Mouse (Mus musculus): ENCODE measurements around the gene Ttc16. TPM values are rescaled to one million over a fixed set of nuclear protein-coding genes. Genes with fewer than 3 reads are reported as not detected.

Ttc16 gene
- polyA plus RNA-seq, 1 experiment from 2014 or later, result 0.22 TPM

DNA sequence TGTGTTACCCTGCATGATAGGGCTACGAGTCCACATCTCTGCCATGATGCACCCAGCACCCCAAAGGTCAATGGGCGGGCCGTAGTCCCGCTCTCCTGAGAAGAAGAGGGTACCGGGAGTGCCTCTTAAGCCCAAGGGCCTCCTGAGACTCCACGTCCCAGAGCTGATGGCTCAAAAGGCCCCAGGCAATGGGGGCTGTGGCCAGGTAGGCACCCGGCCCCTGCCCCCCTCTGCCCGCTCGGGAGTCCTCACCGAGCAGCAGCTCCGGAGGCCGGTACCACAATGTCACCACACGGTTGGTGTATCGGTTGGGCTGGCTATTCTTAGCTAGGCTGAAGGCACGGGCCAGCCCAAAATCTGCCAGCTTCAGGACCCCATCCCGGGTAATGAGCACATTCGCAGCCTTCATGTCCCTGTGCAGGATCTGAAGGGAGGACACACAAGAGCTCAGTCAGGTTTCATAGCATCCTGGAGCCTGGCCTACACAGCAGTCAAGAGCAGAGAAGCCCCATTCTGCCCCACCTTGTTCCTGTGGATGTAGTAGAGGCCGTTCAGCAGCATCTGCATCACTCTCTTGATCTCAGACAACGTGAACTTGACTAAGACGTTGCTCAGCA is 65.8 kb downstream of the Ttc16 start:
- peaks cover 71% of the 10 kb centered on the region for H3K36me3 ChIP-seq (ENCODE audit: control insufficient read depth, insufficient read depth, low read length)
- H3K27ac ChIP-seq (replicated peaks in 1 of 2; ENCODE audit: control insufficient read depth in 1 of 2, insufficient read depth in 1 of 2, low read depth in 2 of 2, low read length in 2 of 2), result no peak overlapping the region
- H3K4me2 ChIP-seq (ENCODE audit: low read length), result no peak overlapping the region
- WGBS, result 90% methylated on average over 20 of the region's 20 CpGs
- H3K4me1 ChIP-seq (ENCODE audit: control insufficient read depth in 2 of 2, insufficient read depth in 2 of 2, low read length in 2 of 2), result peaks cover 10 to 21% of the 10 kb centered on the region in 2 experiments
- no peak overlapping the region for H3K9ac ChIP-seq (ENCODE audit: low read length)
- H3K9me3 ChIP-seq (ENCODE audit: control insufficient read depth, low read length), result no peaks in the 10 kb centered on the region
- no peak overlapping the region for H3K4me3 ChIP-seq (ENCODE audit: control insufficient read depth in 1 of 2, insufficient read depth in 1 of 2, low read depth in 1 of 2, low read length in 2 of 2)
- H3K27me3 ChIP-seq (ENCODE audit: control insufficient read depth, insufficient read depth, low read length), result no peaks in the 10 kb centered on the region
- no peak for ATAC-seq (ENCODE audit: insufficient number of reproducible peaks, insufficient read depth, low FRiP score, low read depth)

DNA sequence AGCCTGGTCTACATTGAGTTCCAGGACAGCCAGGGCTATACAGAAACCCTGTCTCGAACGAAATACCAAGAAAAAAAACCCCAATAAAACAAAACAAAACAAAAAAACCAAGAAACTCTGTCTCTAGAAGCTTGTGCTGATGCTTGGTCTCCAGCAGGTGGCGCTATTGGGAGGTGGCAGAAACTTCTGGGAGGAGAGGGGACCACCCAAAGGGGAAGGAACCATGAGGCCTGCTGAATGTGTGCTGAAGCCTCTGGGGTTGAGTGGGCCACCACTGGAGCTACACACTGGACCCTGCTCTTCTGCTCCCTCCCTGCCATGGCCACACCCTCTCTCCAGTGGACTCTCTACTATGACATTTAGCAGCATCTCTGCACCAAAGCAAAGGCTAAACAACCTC is 66.8 kb downstream of the Ttc16 start:
- H3K4me1 ChIP-seq (ENCODE audit: control insufficient read depth in 2 of 2, insufficient read depth in 2 of 2, low read length in 2 of 2), result peaks cover 4 to 11% of the 10 kb centered on the region in 2 experiments
- no peak overlapping the region for H3K9ac ChIP-seq (ENCODE audit: low read length)
- 42% methylated on average over 3 of the region's 3 CpGs for WGBS
- H3K4me3 ChIP-seq (ENCODE audit: control insufficient read depth in 1 of 2, insufficient read depth in 1 of 2, low read depth in 1 of 2, low read length in 2 of 2), result no peak overlapping the region
- peaks cover 81% of the 10 kb centered on the region for H3K36me3 ChIP-seq (ENCODE audit: control insufficient read depth, insufficient read depth, low read length)
- ATAC-seq (ENCODE audit: insufficient number of reproducible peaks, insufficient read depth, low FRiP score, low read depth), result no peak
- no peak overlapping the region for H3K4me2 ChIP-seq (ENCODE audit: low read length)
- no peak overlapping the region for H3K27ac ChIP-seq (replicated peaks in 1 of 2; ENCODE audit: control insufficient read depth in 1 of 2, insufficient read depth in 1 of 2, low read depth in 2 of 2, low read length in 2 of 2)
- H3K27me3 ChIP-seq (ENCODE audit: control insufficient read depth, insufficient read depth, low read length), result no peaks in the 10 kb centered on the region
- no peaks in the 10 kb centered on the region for H3K9me3 ChIP-seq (ENCODE audit: control insufficient read depth, low read length)

MicroRNA genes within 50 kb of the gene (microRNA counts, 519-probe panel; counts per million panel counts)
- 322 counts per million, percentile 70 among the panel's probes with 10 or more counts for microRNA mmu-miR-2861

Small RNA genes lying within 50 kb of the gene (microRNA-seq; reads per million reads assigned to microRNA genes)
- gene Mir2861 (not detected), gene Mir3960 (not detected)

Other genes with a start within 250 kb of the Ttc16 start
- 5.8 and 6.3 TPM in 2 replicates for gene Fam102a, start 240.3 kb downstream of the Ttc16 start, polyA plus RNA-seq (2014; fragmentation: Nextera tagmentation; extraction: Ambion mirVana)
- 72.9 and 85.0 TPM in 2 replicates for gene Dpm2, start 204.8 kb downstream of the Ttc16 start, polyA plus RNA-seq (2014; fragmentation: Nextera tagmentation; extraction: Ambion mirVana)
- gene Pip5kl1, start 200.8 kb downstream of the Ttc16 start, polyA plus RNA-seq (2014; fragmentation: Nextera tagmentation; extraction: Ambion mirVana), result 0.19 TPM in 1 of 2 replicates, not detected in the other
- 0.13 TPM in 1 of 2 replicates, not detected in the other for gene 9430097D07Rik, start 199.9 kb downstream of the Ttc16 start, polyA plus RNA-seq (2014; fragmentation: Nextera tagmentation; extraction: Ambion mirVana)
- 33.4 and 35.7 TPM in 2 replicates for gene St6galnac4, start 188.5 kb downstream of the Ttc16 start, polyA plus RNA-seq (2014; fragmentation: Nextera tagmentation; extraction: Ambion mirVana)
- gene St6galnac6, start 175.9 kb downstream of the Ttc16 start, polyA plus RNA-seq (2014; fragmentation: Nextera tagmentation; extraction: Ambion mirVana), result 11.0 and 12.2 TPM in 2 replicates
- 336 and 355 TPM in 2 replicates for gene Ak1, start 153.9 kb downstream of the Ttc16 start, polyA plus RNA-seq (2014; fragmentation: Nextera tagmentation; extraction: Ambion mirVana)
- 146 and 148 TPM in 2 replicates for gene Eng, start 129.0 kb downstream of the Ttc16 start, polyA plus RNA-seq (2014; fragmentation: Nextera tagmentation; extraction: Ambion mirVana)
- 12.1 and 12.2 TPM in 2 replicates for gene Fpgs, start 71.5 kb downstream of the Ttc16 start, polyA plus RNA-seq (2014; fragmentation: Nextera tagmentation; extraction: Ambion mirVana)
- 44.5 and 45.3 TPM in 2 replicates for gene Cdk9, start 62.6 kb downstream of the Ttc16 start, polyA plus RNA-seq (2014; fragmentation: Nextera tagmentation; extraction: Ambion mirVana)
- gene Sh2d3c, start 54.6 kb downstream of the Ttc16 start, polyA plus RNA-seq (2014; fragmentation: Nextera tagmentation; extraction: Ambion mirVana), result 23.7 and 27.7 TPM in 2 replicates
- 0.68 TPM in 1 of 2 replicates, not detected in the other for gene 6330409D20Rik, start 34.6 kb downstream of the Ttc16 start, polyA plus RNA-seq (2014; fragmentation: Nextera tagmentation; extraction: Ambion mirVana)
- gene Tor2a, start 18.4 kb downstream of the Ttc16 start, polyA plus RNA-seq (2014; fragmentation: Nextera tagmentation; extraction: Ambion mirVana), result 38.0 and 42.7 TPM in 2 replicates
- gene Ptrh1, start 153 bp upstream of the Ttc16 start, polyA plus RNA-seq (2014; fragmentation: Nextera tagmentation; extraction: Ambion mirVana), result 2.6 and 3.6 TPM in 2 replicates
- gene Cfap157, start 8.8 kb upstream of the Ttc16 start, polyA plus RNA-seq (2014; fragmentation: Nextera tagmentation; extraction: Ambion mirVana), result 0.35 and 0.36 TPM in 2 replicates
- gene Stxbp1, start 71.6 kb upstream of the Ttc16 start, polyA plus RNA-seq (2014; fragmentation: Nextera tagmentation; extraction: Ambion mirVana), result 28.7 and 29.7 TPM in 2 replicates
- 18.1 and 25.1 TPM in 2 replicates for gene Fam129b, start 100.5 kb upstream of the Ttc16 start, polyA plus RNA-seq (2014; fragmentation: Nextera tagmentation; extraction: Ambion mirVana)
- 112 and 129 TPM in 2 replicates for gene Rpl12, start 185.9 kb upstream of the Ttc16 start, polyA plus RNA-seq (2014; fragmentation: Nextera tagmentation; extraction: Ambion mirVana)
- 6.3 and 7.4 TPM in 2 replicates for gene Lrsam1, start 186.0 kb upstream of the Ttc16 start, polyA plus RNA-seq (2014; fragmentation: Nextera tagmentation; extraction: Ambion mirVana)
- gene Slc2a8, start 206.4 kb upstream of the Ttc16 start, polyA plus RNA-seq (2014; fragmentation: Nextera tagmentation; extraction: Ambion mirVana), result 16.9 and 17.1 TPM in 2 replicates

Data from heart, embryonic 14.5 days (tissue).